Mouse (Mus musculus) myocyte (in vitro differentiated cells): ENCODE results near the gene Sdr42e1.

Experiments used
- MYOD1 ChIP-seq, 3 experiments: IDR thresholded peaks; one replicate each; pipeline ENCODE4 v1.6.1; 2011; ENCODE audit warnings: control low read depth in 2 of 3, low read depth in 2 of 3, mild to moderate bottlenecking in 2 of 3, moderate library complexity in 1 of 3; ENCODE audit not compliant: insufficient read length in 2 of 3, control insufficient read depth in 1 of 3
- MYOG ChIP-seq, 3 experiments: IDR thresholded peaks; one replicate each; pipeline ENCODE4 v1.6.1; 2011; ENCODE audit warnings: control low read depth in 2 of 3, low read depth in 2 of 3, mild to moderate bottlenecking in 2 of 3; ENCODE audit not compliant: insufficient read length in 2 of 3, control insufficient read depth in 1 of 3, insufficient read depth in 1 of 3
- POLR2A ChIP-seq: IDR thresholded peaks from one replicate; pipeline ENCODE4 v1.6.1; 2011; ENCODE audit warnings: low read depth, mild to moderate bottlenecking, control low read depth, moderate library complexity; ENCODE audit not compliant: insufficient read length
- TCF3 ChIP-seq: IDR thresholded peaks from one replicate; pipeline ENCODE4 v1.6.1; 2011; ENCODE audit warnings: low read depth, control low read depth; ENCODE audit not compliant: insufficient read length

DNA sequence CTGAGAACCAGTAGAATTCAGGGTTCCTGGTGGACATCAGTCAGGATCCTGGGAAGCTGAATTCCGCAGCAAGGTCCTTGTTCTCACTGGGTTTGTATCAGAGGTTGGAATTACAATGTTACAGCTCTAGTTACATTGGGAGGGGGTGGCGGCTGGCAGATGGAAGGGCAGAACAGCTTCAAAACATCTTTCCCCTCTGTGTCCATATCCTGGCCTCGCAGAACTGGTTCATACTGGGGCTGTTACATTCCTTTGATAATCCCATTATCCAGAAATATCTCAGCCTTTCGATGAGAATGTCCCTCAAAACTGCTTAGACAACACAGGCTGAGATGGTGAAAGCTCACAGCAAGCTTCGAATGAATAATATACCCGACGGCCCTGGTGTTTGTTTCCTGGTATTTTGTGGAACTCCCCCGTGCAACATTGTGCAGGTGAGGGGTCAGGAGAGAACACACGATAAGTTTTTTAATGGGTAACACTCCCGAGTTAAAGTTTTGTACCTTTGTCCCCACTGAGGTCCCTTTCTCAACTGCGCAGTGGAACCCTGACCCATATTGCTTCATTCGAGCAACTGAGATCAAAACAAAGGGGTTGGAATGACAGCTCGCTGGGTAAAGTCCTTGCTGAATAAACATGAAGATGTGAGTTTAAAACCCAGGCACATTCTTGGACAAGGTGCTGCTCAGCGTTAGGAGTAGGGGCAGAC is 44.8 kb upstream of the Sdr42e1 start:
- TF ChIP-seq POLR2A (no peak), MYOG (IDR thresholded peaks at IDR 0.05; ENCODE audit: control insufficient read depth in 1 of 3, insufficient read depth in 1 of 3, insufficient read length in 2 of 3, low read depth in 2 of 3) (no peak), TCF3 (no peak), MYOD1 (IDR thresholded peaks at IDR 0.05; ENCODE audit: control insufficient read depth in 1 of 3, insufficient read length in 2 of 3, low read depth in 2 of 3) (no peak)
